Mouse (Mus musculus): ENCODE data around the gene Tnfrsf12a.

The Tnfrsf12a gene

DNA sequence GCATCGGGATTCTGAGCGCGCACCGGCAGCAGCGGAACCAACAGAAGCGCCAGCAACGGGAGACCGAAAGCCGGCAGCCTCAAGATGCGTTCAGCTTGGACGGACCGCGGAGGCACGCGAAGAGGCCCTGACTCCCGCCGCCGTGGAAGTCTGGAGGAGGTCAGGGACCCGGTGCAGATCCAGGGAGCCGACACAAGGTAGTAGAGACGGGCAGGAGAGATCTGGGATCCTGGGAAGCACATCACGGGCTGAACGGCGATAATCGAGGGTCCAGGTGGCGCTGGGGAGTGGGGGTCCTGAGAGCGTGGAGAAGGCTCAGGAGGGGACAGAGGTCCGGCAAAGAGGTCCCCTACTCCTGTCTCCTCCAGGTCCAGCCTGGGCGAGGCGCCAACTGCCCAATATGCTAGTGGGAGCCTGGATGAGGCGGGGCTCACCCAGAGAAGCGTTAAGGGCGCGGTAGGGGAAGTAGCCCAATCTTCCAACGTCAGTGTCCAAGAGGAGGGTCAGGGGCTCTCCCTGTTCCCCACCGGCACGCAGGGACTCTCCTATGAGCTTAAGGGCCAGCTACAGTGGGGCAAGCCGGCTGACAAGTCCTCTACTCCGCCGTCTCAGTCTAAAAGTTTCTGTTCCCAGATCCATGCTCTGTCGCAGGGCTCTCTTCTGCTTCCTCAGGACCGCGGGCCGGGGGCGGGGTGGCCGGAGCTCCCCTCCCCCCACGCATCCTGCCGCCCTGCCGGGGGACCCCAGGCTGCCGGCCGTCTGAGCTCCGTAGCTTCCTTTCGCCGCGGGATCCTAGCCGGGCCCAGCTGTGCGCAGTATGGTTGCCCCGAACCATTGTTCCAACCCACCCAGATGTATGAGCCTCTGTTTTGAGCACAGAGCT, 32.4 kb downstream of the Tnfrsf12a start, which contains the start of gene Mmp25:
Gene Mmp25, minus strand, starts transcription at position 665 of the 883 bp plus-strand sequence.
- no peak for DNase-seq (ENCODE audit: low spot score)

- no peak for DNase-seq (ENCODE audit: low spot score)
Observed at GRCm38 (mm10) chr17:23631241-23631640, 46.0 kb downstream of the Tnfrsf12a start.

DNA sequence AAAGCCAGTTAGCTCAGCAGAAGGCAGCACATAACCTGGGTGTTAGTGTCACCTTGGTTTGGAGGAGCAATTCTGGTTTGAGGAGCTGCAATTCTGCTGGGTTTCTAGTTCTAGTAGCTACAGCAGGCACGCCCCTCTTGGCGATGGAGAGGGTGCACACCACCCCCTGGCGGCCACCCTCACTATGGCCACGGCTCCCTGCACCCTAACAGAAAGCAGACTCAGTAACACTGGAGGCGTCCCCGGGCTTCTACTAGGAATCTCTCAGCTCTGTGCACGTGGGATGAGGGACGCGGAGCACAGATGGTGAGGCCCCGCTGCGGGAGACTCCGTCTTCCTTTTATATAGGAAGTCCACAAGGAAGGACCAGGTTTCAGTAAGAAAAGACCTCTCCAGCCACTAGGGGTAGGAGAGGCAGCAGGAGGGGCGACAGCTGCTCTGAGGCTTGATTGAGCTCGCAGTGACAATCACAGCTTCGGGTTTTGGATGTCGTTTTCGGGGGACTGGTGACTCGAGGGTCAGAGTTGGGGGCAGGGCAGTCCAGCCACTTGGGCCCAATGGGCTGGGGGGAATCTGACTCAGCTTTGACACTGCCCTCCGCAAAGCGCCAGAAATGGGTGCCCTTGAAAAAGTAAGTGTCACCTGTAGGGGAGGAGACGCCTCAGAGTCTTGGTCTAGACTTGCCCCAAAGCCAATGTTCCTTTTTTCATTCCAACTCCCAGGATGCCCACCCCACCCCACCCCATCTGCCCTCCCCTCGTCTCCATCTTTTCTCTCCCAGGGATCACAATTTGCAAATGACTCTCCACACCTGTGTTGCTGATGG, 46.9 kb downstream of the Tnfrsf12a start:
- DNase-seq (ENCODE audit: low spot score): peak; percentile 76

GRCm38 (mm10) chr17:23627813-23628212, 49.5 kb downstream of the Tnfrsf12a start:
- DNase-seq (ENCODE audit: low spot score): no peak
